ENCODE assay signal across 13 mouse cellular contexts in genomic region chr3:122473523-122474034, GRCm38 (mm10).
A peak's percentile ranks its signal among the peaks of the same experiment; 100 is the strongest.
DNase-seq lines count a peak whose midpoint lies in the region; ATAC-seq lines count a peak whose summit lies in the region.
"Had no signal": no experiment of that assay in that cellular context is flagged by ENCODE, and none has a peak within 500 bp of the region (broad histone marks: within the 10 kb centered on the region; RNA-seq: fewer than 3 reads in every experiment).

No protein-coding gene starts in this region.

- H3K27ac ChIP-seq in heart, embryonic 14.5 days (replicated peaks in 1 of 2; ENCODE audit: control insufficient read depth in 1 of 2, insufficient read depth in 1 of 2, low read depth in 2 of 2, low read length in 2 of 2) = peak overlapping the region in 1 of 2 experiments; percentile 60; a peak in 1 of 4 replicates
- H3K27ac ChIP-seq in lung, embryonic 16.5 days (ENCODE audit: low read length) = peak overlapping the region; percentile 56
- peak overlapping the region; percentile 80 for H3K27ac ChIP-seq in intestine, embryonic 15.5 days
- H3K27ac ChIP-seq in stomach, embryonic 15.5 days = peak overlapping the region; percentile 46

- no peaks in the 10 kb centered on the region for H3K9me3 ChIP-seq in heart, embryonic 14.5 days (ENCODE audit: control insufficient read depth, low read length)
- no peaks in the 10 kb centered on the region for H3K9me3 ChIP-seq in lung, embryonic 16.5 days (ENCODE audit: control insufficient read depth, low read length)
- no peaks in the 10 kb centered on the region for H3K9me3 ChIP-seq in intestine, embryonic 15.5 days
- no peaks in the 10 kb centered on the region for H3K9me3 ChIP-seq in stomach, embryonic 15.5 days
- H3K9me3 ChIP-seq: megakaryocyte, embryonic 14.5 days had no signal

- peak overlapping the region; percentile 51 for H3K4me2 ChIP-seq in heart, embryonic 14.5 days (ENCODE audit: low read length)
- H3K4me2 ChIP-seq in lung, embryonic 16.5 days (ENCODE audit: low read depth, low read length) = no peak overlapping the region
- no peak overlapping the region; the same call in 1 of the 2 replicates for H3K4me2 ChIP-seq in intestine, embryonic 15.5 days (replicated peaks)
- H3K4me2 ChIP-seq in stomach, embryonic 15.5 days = no peak overlapping the region

- intact Hi-C loops in left cerebral cortex, postnatal 14 days (cut with DNase I) = loop anchor here (2.0 to 5.0 kb wide), 2 partner anchors 34 to 145 kb away; partner anchors contain the start of gene Fnbp1l

- WGBS in heart, embryonic 14.5 days = 50% methylated on average over 11 of the region's 11 CpGs
- 55% methylated on average over 11 of the region's 11 CpGs for WGBS in lung, embryonic 16.5 days
- WGBS in intestine, embryonic 15.5 days = 63% methylated on average over 11 of the region's 11 CpGs
- WGBS in stomach, embryonic 15.5 days = 65% methylated on average over 11 of the region's 11 CpGs

- H3K9ac ChIP-seq in heart, embryonic 14.5 days (ENCODE audit: low read length) = no peak overlapping the region
- no peak overlapping the region for H3K9ac ChIP-seq in lung, embryonic 16.5 days (ENCODE audit: low read length)
- no peak overlapping the region for H3K9ac ChIP-seq in intestine, embryonic 15.5 days
- H3K9ac ChIP-seq in stomach, embryonic 15.5 days = no peak overlapping the region

- no peaks in the 10 kb centered on the region for H3K36me3 ChIP-seq in heart, embryonic 14.5 days (ENCODE audit: control insufficient read depth, insufficient read depth, low read length)
- H3K36me3 ChIP-seq in lung, embryonic 16.5 days (ENCODE audit: control insufficient read depth, insufficient read depth, low read length) = no peaks in the 10 kb centered on the region
- no peaks in the 10 kb centered on the region for H3K36me3 ChIP-seq in intestine, embryonic 15.5 days
- no peaks in the 10 kb centered on the region for H3K36me3 ChIP-seq in stomach, embryonic 15.5 days

- H3K27me3 ChIP-seq in heart, embryonic 14.5 days (ENCODE audit: control insufficient read depth, insufficient read depth, low read length) = peaks cover 88% of the 10 kb centered on the region
- H3K27me3 ChIP-seq in lung, embryonic 16.5 days (ENCODE audit: control insufficient read depth, insufficient read depth, low read depth, low read length) = no peaks in the 10 kb centered on the region
- H3K27me3 ChIP-seq in intestine, embryonic 15.5 days (replicated peaks) = no peaks in the 10 kb centered on the region
- H3K27me3 ChIP-seq in stomach, embryonic 15.5 days (replicated peaks) = no peaks in the 10 kb centered on the region
- H3K27me3 ChIP-seq: CH12.LX had no signal

- no peak for DNase-seq in heart, adult 9 months (ENCODE audit: low spot score in 2 of 2)
- DNase-seq in lung, postnatal 10 days = no peak
- no peak for DNase-seq in left cerebral cortex, postnatal 14 days (ENCODE audit: low spot score in 2 of 2)
- DNase-seq in cerebellum, postnatal 25 days = no peak
- DNase-seq: cerebellum, postnatal 36 days; gastrocnemius, postnatal 10 days had no signal

- H3K4me3 ChIP-seq in heart, embryonic 14.5 days (ENCODE audit: control insufficient read depth in 1 of 2, insufficient read depth in 1 of 2, low read depth in 1 of 2, low read length in 2 of 2) = peak overlapping the region in 1 of 2 experiments; percentile 9; a peak in 1 of 4 replicates
- H3K4me3 ChIP-seq in lung, embryonic 16.5 days (ENCODE audit: low read length) = no peak overlapping the region
- no peak overlapping the region for H3K4me3 ChIP-seq in intestine, embryonic 15.5 days (replicated peaks)
- H3K4me3 ChIP-seq in stomach, embryonic 15.5 days (replicated peaks) = no peak overlapping the region
- H3K4me3 ChIP-seq: myocyte had no signal

- ATAC-seq in heart, embryonic 14.5 days (ENCODE audit: insufficient number of reproducible peaks, insufficient read depth, low FRiP score, low read depth) = 0 out of 2 replicates have a peak, but pooled peaks have one; percentile 7
- no peak for ATAC-seq in lung, embryonic 16.5 days (ENCODE audit: low read depth)
- no peak for ATAC-seq in intestine, embryonic 15.5 days
- no peak for ATAC-seq in stomach, embryonic 15.5 days (ENCODE audit: insufficient read depth, low FRiP score, low read depth)

- peaks cover 20 to 26% of the 10 kb centered on the region in 2 experiments for H3K4me1 ChIP-seq in heart, embryonic 14.5 days (ENCODE audit: control insufficient read depth in 2 of 2, insufficient read depth in 2 of 2, low read length in 2 of 2)
- peaks cover 37% of the 10 kb centered on the region for H3K4me1 ChIP-seq in lung, embryonic 16.5 days (replicated peaks; ENCODE audit: control insufficient read depth, insufficient read depth, low read length)
- peaks cover 28% of the 10 kb centered on the region for H3K4me1 ChIP-seq in intestine, embryonic 15.5 days (replicated peaks)
- peaks cover 21% of the 10 kb centered on the region for H3K4me1 ChIP-seq in stomach, embryonic 15.5 days
